Mouse (Mus musculus) small intestine, adult 2 months (tissue): Measurements from ENCODE around the gene Nfil3. TPM values are rescaled to one million over a fixed set of nuclear protein-coding genes. Genes with fewer than 3 reads are reported as not detected.

Experiments used
- H3K27ac ChIP-seq: fragments of 200-500 bp; 2 replicates; pipeline ENCODE4 v1.5.1; 2012; ENCODE audit warnings: low read depth, low read length, control low read depth, inconsistent platforms; ENCODE audit not compliant: insufficient read depth
- H3K27me3 ChIP-seq: fragments of 200-500 bp; 2 replicates; pipeline ENCODE4 v1.6.1; 2012; ENCODE audit warnings: mild to moderate bottlenecking, moderate library complexity, low read length, inconsistent platforms; ENCODE audit not compliant: control insufficient read depth, insufficient read depth
- H3K36me3 ChIP-seq: fragments of 200-500 bp; 2 replicates; pipeline ENCODE4 v1.6.1; 2012; ENCODE audit warnings: mild to moderate bottlenecking, low read length, control low read depth, inconsistent platforms; ENCODE audit not compliant: control insufficient read depth, insufficient read depth
- H3K4me1 ChIP-seq: fragments of 200-500 bp; 2 replicates; pipeline ENCODE4 v1.6.1; 2012; ENCODE audit warnings: low read length, inconsistent platforms, mixed read lengths; ENCODE audit not compliant: control insufficient read depth, insufficient read depth, insufficient read length
- H3K4me3 ChIP-seq: fragments of 200-500 bp; 2 replicates; pipeline ENCODE4 v1.5.1; 2012; ENCODE audit warnings: low read depth, mild to moderate bottlenecking, control low read depth, inconsistent platforms, low read length, moderate library complexity
- CTCF ChIP-seq: fragments of 200-500 bp; IDR thresholded peaks from 2 replicates; pipeline ENCODE4 v1.5.1; 2012; ENCODE audit warnings: low read depth, mild to moderate bottlenecking, control low read depth, inconsistent platforms, low read length, moderate library complexity, mixed read lengths; ENCODE audit not compliant: insufficient replicate concordance, insufficient read length; ENCODE audit errors: extremely low read depth
- POLR2A ChIP-seq: fragments of 200-500 bp; IDR thresholded peaks from 2 replicates; pipeline ENCODE4 v1.6.1; 2012; ENCODE audit warnings: low read depth, mild to moderate bottlenecking, control low read depth, inconsistent platforms, low read length, moderate library complexity
- WGBS: fragments of 180-500 bp; shearing (Covaris S2); methylation state at CpG from one replicate; pipeline ENCODE4 v1.1.7; 2018; 5-methylcytosine and 5-hydroxymethylcytosine counted together
- polyA plus RNA-seq: library from polyadenylated mRNA; depleted of rRNA; stranded (reverse); fragments of >200 nt; gene quantifications from 2 replicates; pipeline ENCODE4 v1.2.3, GENCODE M21; 2012

Gene Nfil3
- polyA plus RNA-seq, 1 experiment: 9.2 TPM

- Histone ChIP-seq H3K36me3 (no peaks in the 10 kb centered on the region), H3K4me1 (no peaks in the 10 kb centered on the region), H3K27me3 (no peaks in the 10 kb centered on the region), H3K4me3 (no peak overlapping the region), H3K27ac (no peak overlapping the region)
- 83% methylated on average over 8 of the region's 8 CpGs for WGBS
- TF ChIP-seq CTCF (no peak), POLR2A (no peak)
Measured at GRCm38 (mm10) chr13:52996201-52996600, 15.3 kb upstream of the Nfil3 start.

GRCm38 (mm10) chr13:52994197-52994881 lies 13.5 kb upstream of the Nfil3 start:
- H3K4me3 ChIP-seq: no peak overlapping the region

DNA sequence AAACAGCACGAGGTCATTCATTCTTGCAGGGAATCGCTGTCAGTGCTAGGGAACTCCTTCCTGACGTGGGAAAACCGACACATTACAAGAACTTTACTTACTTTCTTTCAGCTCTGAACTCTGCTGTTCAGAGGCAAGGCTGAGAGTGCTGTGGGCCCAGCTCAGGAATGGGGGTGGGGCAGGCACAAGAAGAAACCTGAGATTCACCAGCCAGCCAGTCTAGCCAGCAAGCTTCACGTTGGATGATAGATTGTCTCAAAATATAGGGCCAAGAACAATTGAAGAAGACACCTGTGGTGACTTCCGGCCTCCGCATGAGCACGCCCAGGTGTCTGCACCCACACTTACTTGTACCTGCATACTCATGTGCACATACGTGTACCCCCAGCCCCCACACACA lies 9.3 kb upstream of the Nfil3 start:
- Histone ChIP-seq H3K4me1 (no peaks in the 10 kb centered on the region), H3K27me3 (no peaks in the 10 kb centered on the region), H3K36me3 (no peaks in the 10 kb centered on the region), H3K27ac (no peak overlapping the region), H3K4me3 (no peak overlapping the region)
- TF ChIP-seq POLR2A (no peak), CTCF (no peak)
- 77% methylated on average over 9 of the region's 9 CpGs for WGBS

More at GRCm38 (mm10) chr13:52994197-52994881, 13.5 kb upstream of the Nfil3 start:
- 71% methylated on average over 10 of the region's 10 CpGs for WGBS
- Histone ChIP-seq H3K27ac (no peak overlapping the region), H3K4me1 (no peaks in the 10 kb centered on the region), H3K27me3 (no peaks in the 10 kb centered on the region), H3K36me3 (no peaks in the 10 kb centered on the region)
- TF ChIP-seq POLR2A (no peak), CTCF (no peak)

- no peak overlapping the region for H3K27ac ChIP-seq
- no peaks in the 10 kb centered on the region for H3K36me3 ChIP-seq
- 80% methylated on average over 16 of the region's 16 CpGs for WGBS
- H3K27me3 ChIP-seq: no peaks in the 10 kb centered on the region
- TF ChIP-seq CTCF: no peak
- TF ChIP-seq POLR2A: no peak
- H3K4me3 ChIP-seq: no peak overlapping the region
- H3K4me1 ChIP-seq: no peaks in the 10 kb centered on the region
Measured at GRCm38 (mm10) chr13:52989005-52989404, 8.1 kb upstream of the Nfil3 start.

DNA sequence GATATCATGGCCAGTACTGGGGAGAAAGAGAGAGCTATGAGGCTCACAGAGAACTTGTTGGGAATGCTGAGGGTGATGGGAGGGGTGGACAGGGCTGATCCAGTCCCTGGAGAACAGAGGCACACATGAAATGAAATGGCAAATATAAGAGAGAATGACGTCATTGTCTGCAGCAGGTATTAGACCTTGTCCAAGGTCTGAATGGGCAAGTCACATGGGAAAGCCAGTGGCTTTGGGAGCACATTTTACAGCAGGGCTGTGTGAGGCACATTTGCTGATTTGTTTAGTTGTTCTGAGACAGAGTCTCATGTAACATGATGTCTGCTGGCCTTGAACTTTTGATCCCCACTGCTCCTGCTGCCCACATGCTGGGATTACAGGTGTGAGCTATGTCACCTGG lies 7.0 kb upstream of the Nfil3 start:
- Histone ChIP-seq H3K36me3 (no peaks in the 10 kb centered on the region), H3K27ac (no peak overlapping the region), H3K4me3 (no peak overlapping the region), H3K4me1 (no peaks in the 10 kb centered on the region), H3K27me3 (no peaks in the 10 kb centered on the region)
- WGBS: 33% methylated on average over 1 of the region's 1 CpGs
- TF ChIP-seq CTCF: no peak
- TF ChIP-seq POLR2A: no peak

DNA sequence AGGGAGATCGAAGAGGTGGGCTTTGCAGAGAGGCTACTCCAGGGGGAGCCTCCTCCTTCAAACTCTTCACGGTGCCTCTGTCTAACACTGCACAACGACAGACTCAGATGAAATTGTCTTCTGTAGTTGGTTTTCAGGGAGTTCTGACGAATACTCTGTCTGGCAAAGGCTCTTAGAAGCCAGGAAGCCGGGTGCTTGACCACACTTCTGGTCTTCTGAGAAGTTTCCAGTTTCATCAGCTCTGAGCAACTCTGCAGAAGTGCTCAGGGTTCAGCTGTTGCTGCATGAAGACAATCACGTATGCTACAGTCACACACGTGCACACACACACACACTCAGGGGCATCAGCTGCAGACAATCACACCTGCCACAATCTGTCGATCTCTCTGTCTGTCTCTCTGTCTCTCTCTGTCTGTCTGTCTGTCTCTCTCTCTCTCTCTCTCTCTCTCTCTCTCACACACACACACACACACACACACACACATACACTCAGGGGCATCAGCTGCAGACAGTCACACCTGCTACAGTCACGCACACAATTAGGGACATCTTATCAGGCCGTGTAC lies 5.4 kb upstream of the Nfil3 start:
- Histone ChIP-seq H3K36me3 (no peaks in the 10 kb centered on the region), H3K27ac (no peak overlapping the region), H3K4me1 (no peaks in the 10 kb centered on the region), H3K27me3 (no peaks in the 10 kb centered on the region), H3K4me3 (no peak overlapping the region)
- no peak for TF ChIP-seq CTCF
- TF ChIP-seq POLR2A: no peak
- WGBS: 63% methylated on average over 10 of the region's 10 CpGs

GRCm38 (mm10) chr13:52985508-52986214 lies 4.8 kb upstream of the Nfil3 start:
- H3K27ac ChIP-seq: no peak overlapping the region
- WGBS: 73% methylated on average over 12 of the region's 12 CpGs
- no peaks in the 10 kb centered on the region for H3K36me3 ChIP-seq
- no peaks in the 10 kb centered on the region for H3K4me1 ChIP-seq
- H3K4me3 ChIP-seq: no peak overlapping the region
- no peak for TF ChIP-seq CTCF
- TF ChIP-seq POLR2A: no peak
- H3K27me3 ChIP-seq: no peaks in the 10 kb centered on the region
